Mouse (Mus musculus) lung, postnatal 0 days (tissue): ENCODE data around the gene Tm2d3. TPM values are rescaled to one million over a fixed set of nuclear protein-coding genes. Genes with fewer than 3 reads are reported as not detected.
A peak's percentile ranks its signal among the peaks of the same experiment; 100 is the strongest.

Experiments
- ATAC-seq: fragments of 200-750 bp; cut with Nextera tagmentation; 2 replicates; pipeline ENCODE4 v1.8.0; 2017; ENCODE audit warnings: moderate library complexity
- DNase-seq: peaks from one replicate; pipeline ENCODE4 v3.0.0-alpha.2; 2016; ENCODE audit warnings: low spot score
- H3K27ac ChIP-seq: fragments of 300-500 bp; sonication (generic); 2 replicates; pipeline ENCODE4 v1.5.1; 2014; ENCODE audit warnings: antibody characterized with exemption, mild to moderate bottlenecking, low read length, mixed read lengths
- H3K27me3 ChIP-seq: fragments of 300-500 bp; sonication (generic); replicated peaks from 2 replicates; pipeline ENCODE4 v1.6.1; 2014; ENCODE audit warnings: low read length, mixed read lengths; ENCODE audit not compliant: insufficient read depth
- H3K36me3 ChIP-seq: fragments of 300-500 bp; sonication (generic); 2 replicates; pipeline ENCODE4 v1.6.1; 2014; ENCODE audit warnings: low read length, mixed read lengths; ENCODE audit not compliant: insufficient read depth
- H3K4me1 ChIP-seq: fragments of 300-500 bp; sonication (generic); 2 replicates; pipeline ENCODE4 v1.6.1; 2014; ENCODE audit warnings: antibody characterized with exemption, low read depth, low read length, mixed read lengths; ENCODE audit not compliant: insufficient read depth
- H3K4me2 ChIP-seq: fragments of 300-500 bp; sonication (generic); replicated peaks from 2 replicates; pipeline ENCODE4 v1.6.1; 2014; ENCODE audit warnings: low read depth, mild to moderate bottlenecking, low read length, moderate library complexity, mixed read lengths
- H3K4me3 ChIP-seq: fragments of 300-500 bp; sonication (generic); 2 replicates; pipeline ENCODE4 v1.5.1; 2014; ENCODE audit warnings: low read depth, low read length
- H3K9ac ChIP-seq: fragments of 300-500 bp; sonication (generic); replicated peaks from 2 replicates; pipeline ENCODE4 v1.6.1; 2014; ENCODE audit warnings: low read depth, mild to moderate bottlenecking
- H3K9me3 ChIP-seq: fragments of 300-500 bp; sonication (generic); 2 replicates; pipeline ENCODE4 v1.6.1; 2016; ENCODE audit warnings: low read length, mixed read lengths
- CTCF ChIP-seq: IDR thresholded peaks from 2 replicates; pipeline ENCODE4 v1.5.1; 2016; ENCODE audit warnings: antibody characterized with exemption, mild to moderate bottlenecking
- EP300 ChIP-seq: IDR thresholded peaks from 2 replicates; pipeline ENCODE4 v1.6.1; 2016; ENCODE audit warnings: antibody characterized with exemption, mild to moderate bottlenecking, control low read depth
- WGBS: fragments of 180-500 bp; shearing (Covaris S2); extraction: QIAGEN DNeasy Blood & Tissue Kit; methylation state at CpG from one replicate; pipeline ENCODE4 v1.1.7; 2014; 5-methylcytosine and 5-hydroxymethylcytosine counted together
- polyA plus RNA-seq: library from polyadenylated mRNA; unstranded; fragments of >200 nt; fragmentation: Nextera tagmentation; extraction: Ambion mirVana; gene quantifications from 2 replicates; pipeline ENCODE4 v1.2.1, GENCODE M21; 2015

The Tm2d3 gene
- polyA plus RNA-seq, 1 experiment from 2014 or later: 69.8 TPM

DNA sequence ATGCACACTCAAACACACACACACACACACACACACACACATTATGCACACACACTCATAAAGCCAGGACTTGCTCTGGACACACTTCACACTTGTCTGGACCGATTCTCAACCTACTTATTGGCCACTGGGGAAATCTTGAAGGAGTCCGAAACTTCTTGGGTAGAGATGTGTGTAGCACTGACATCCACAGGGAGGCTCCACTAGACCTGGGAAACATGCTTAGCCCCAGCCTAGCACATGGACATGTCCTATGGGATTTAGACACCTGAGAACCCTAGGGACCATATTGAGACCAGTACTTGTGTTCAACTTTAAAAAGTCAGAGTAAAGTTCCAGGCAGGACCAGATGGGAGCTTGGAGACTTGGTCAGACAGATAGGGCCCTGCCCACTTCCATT, 43.1 kb downstream of the Tm2d3 start:
- peak; percentile 69 for TF ChIP-seq CTCF
- TF ChIP-seq EP300: no peak
- Histone ChIP-seq H3K27me3 (no peaks in the 10 kb centered on the region), H3K4me3 (no peak overlapping the region), H3K9ac (no peak overlapping the region), H3K36me3 (no peaks in the 10 kb centered on the region), H3K4me2 (no peak overlapping the region), H3K4me1 (peaks cover 3% of the 10 kb centered on the region; the same call in 1 of the 2 replicates), H3K27ac (no peak overlapping the region), H3K9me3 (no peaks in the 10 kb centered on the region)
- ATAC-seq: peak; percentile 62
- WGBS: 70% methylated on average over 2 of the region's 2 CpGs
- peak; percentile 54 for DNase-seq

- no peak overlapping the region for H3K4me2 ChIP-seq
- no peak overlapping the region for H3K9ac ChIP-seq
- no peaks in the 10 kb centered on the region for H3K9me3 ChIP-seq
- no peak overlapping the region for H3K4me3 ChIP-seq
- WGBS: 89% methylated on average over 3 of the region's 3 CpGs
- H3K27me3 ChIP-seq: no peaks in the 10 kb centered on the region
- no peak overlapping the region for H3K27ac ChIP-seq
- peaks cover 3% of the 10 kb centered on the region; the same call in 1 of the 2 replicates for H3K4me1 ChIP-seq
- ATAC-seq (no peak), DNase-seq (no peak)
- no peak for TF ChIP-seq EP300
- TF ChIP-seq CTCF: no peak
- no peaks in the 10 kb centered on the region for H3K36me3 ChIP-seq
These were observed 44.3 kb downstream of the Tm2d3 start for GRCm38 (mm10) chr7:65735261-65735660.

DNA sequence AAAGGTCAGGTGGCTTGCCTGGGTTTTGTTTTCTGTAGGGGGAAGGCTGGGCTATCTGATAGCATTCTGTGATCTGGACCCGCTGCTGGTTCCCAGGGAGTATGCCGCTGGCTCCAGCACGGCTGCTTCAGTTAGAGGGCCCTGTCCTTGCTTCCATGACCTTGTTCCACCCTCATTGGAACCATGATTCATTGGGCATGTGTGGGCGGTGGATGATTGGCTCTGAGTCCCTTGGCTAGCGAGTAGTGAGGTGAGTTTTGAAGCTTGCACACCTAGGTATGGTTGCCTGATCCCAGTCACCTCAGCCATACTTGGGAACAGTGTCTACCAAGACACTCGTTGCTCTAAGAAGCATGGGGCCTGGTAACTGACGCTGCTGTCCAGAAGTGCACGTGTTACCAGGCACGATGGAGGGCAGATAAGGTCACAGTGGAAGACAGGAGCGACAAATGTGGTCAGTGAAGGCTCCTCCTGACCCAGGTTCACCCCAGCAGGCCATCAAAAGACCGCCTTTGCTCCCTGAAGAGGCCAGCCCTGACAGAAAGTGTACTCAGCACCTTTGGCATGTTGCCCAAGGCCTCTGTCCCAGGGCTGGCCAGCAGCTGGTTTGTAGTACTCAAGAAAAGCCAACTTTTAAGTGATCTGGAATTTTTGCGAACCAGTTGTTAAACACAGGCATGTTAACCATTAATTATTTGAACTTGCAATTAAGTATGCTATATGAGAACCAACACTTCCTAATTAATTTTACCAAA, 46.5 kb downstream of the Tm2d3 start:
- WGBS: 47% methylated on average over 12 of the region's 12 CpGs
- Histone ChIP-seq H3K27me3 (no peaks in the 10 kb centered on the region), H3K4me3 (no peak overlapping the region), H3K27ac (no peak overlapping the region), H3K36me3 (no peaks in the 10 kb centered on the region), H3K9ac (no peak overlapping the region), H3K4me1 (peaks cover 3% of the 10 kb centered on the region; the same call in 1 of the 2 replicates), H3K9me3 (no peaks in the 10 kb centered on the region), H3K4me2 (no peak overlapping the region)
- ATAC-seq (peak; percentile 47; the same call in 1 of the 2 replicates), DNase-seq (peak; percentile 49)
- no peak for TF ChIP-seq CTCF
- TF ChIP-seq EP300: no peak

DNA sequence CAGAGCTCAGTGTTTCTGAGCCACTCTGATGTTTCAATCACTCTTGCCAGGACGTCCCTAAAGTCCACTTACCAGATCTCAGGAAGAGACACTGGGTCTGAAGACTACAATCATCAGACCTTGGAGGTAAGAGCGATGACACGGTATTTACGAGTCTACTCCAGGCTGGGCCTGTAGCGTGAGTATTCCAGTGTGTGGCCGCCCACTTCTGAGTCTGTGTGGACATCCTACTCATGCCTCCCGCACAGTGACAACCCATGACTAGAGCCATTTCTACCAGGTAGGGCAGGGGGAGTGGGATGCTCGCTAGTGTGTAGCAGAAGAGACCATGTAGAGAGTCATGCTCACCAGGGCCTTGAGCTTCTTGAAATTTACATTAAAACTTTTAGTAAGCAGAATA, 51.9 kb downstream of the Tm2d3 start:
- TF ChIP-seq EP300 (no peak), CTCF (no peak)
- H3K4me3 ChIP-seq: no peak overlapping the region
- no peak for DNase-seq
- ATAC-seq: no peak
- no peaks in the 10 kb centered on the region for H3K27me3 ChIP-seq
- H3K27ac ChIP-seq: no peak overlapping the region
- H3K4me2 ChIP-seq: no peak overlapping the region
- H3K9ac ChIP-seq: no peak overlapping the region
- no peaks in the 10 kb centered on the region for H3K9me3 ChIP-seq
- H3K4me1 ChIP-seq: no peaks in the 10 kb centered on the region
- no peaks in the 10 kb centered on the region for H3K36me3 ChIP-seq
- 95% methylated on average over 8 of the region's 8 CpGs for WGBS

DNA sequence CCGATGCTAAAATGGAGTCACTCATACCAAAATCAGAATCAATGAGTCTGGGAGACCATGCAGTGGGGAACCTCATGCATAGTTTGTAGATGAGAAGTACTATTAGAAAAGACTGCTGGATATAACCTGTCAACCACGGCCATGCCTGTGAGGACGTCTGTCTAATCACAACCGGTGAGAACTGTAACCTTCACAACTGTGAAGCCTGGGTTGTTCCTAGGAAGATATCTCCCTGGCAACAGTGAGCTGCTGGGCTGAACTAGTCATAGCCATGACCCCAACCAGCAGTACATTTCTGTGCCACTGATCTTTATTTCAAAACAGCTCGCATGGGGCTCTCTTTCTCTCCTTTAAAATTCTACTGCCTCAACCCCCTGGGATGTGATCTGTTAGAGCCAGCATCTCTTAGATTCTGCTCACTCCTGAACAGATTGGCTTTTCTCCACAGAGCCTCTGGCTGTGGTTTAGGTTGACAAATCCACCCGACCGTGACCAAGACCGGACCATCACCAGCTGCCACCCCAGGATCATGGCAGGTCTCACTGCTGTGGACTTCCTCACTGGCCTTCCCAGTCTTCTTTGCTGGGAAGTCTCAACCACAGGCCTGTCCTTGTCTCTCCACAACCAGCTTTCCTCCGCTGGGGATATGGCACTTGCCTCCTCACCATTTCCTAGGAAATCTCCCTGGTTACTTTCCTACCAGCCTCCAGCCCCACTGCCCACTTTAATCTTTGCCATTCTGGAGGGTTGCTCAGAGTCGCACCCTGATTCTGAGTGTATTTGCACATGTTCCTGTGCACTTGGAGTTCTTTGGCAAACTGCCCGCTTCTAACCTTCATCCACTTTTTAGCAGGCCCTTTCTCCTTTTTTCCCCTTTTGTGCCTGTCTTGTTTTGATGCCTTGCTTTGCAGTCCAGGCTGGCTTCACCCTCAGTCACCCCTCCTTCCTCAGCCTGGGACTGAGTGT, 57.3 kb downstream of the Tm2d3 start:
- ATAC-seq (0 out of 2 replicates have a peak, but pooled peaks have one; percentile 32), DNase-seq (peak; percentile 51)
- H3K27ac ChIP-seq: no peak overlapping the region
- no peak overlapping the region for H3K9ac ChIP-seq
- no peaks in the 10 kb centered on the region for H3K4me1 ChIP-seq
- 75% methylated on average over 11 of the region's 11 CpGs for whole genome bisulfite sequencing
- no peaks in the 10 kb centered on the region for H3K27me3 ChIP-seq
- no peak overlapping the region for H3K4me3 ChIP-seq
- no peaks in the 10 kb centered on the region for H3K36me3 ChIP-seq
- H3K9me3 ChIP-seq: no peaks in the 10 kb centered on the region
- no peak for TF ChIP-seq CTCF
- TF ChIP-seq EP300: no peak
- no peak overlapping the region for H3K4me2 ChIP-seq

Other genes starting within 250 kb of the Tm2d3 start
- gene Tjp1, start 163.4 kb upstream of the Tm2d3 start, polyA plus RNA-seq: 42.0 and 52.6 TPM in 2 replicates
- 3.3 and 3.7 TPM in 2 replicates for gene Tarsl2, start 46.3 kb upstream of the Tm2d3 start, polyA plus RNA-seq
- gene Pcsk6, start 170.6 kb downstream of the Tm2d3 start, polyA plus RNA-seq: 1.4 and 1.5 TPM in 2 replicates